Mouse (Mus musculus) forebrain, embryonic 11.5 days (tissue): ENCODE results near the gene Hmx1. TPM values are rescaled to one million over a fixed set of nuclear protein-coding genes. Genes with fewer than 3 reads are reported as not detected.

Experiments
- ATAC-seq: fragments of 200-750 bp; cut with Nextera tagmentation; replicated peaks from 2 replicates; pipeline ENCODE4 v1.8.0; 2017; ENCODE audit warnings: moderate TSS enrichment; ENCODE audit not compliant: low FRiP score
- DNase-seq: peaks from one replicate; pipeline ENCODE4 v3.0.0-alpha.2; 2017; ENCODE audit warnings: low spot score
- H3K27ac ChIP-seq: fragments of 300-500 bp; sonication (generic); 2 replicates; pipeline ENCODE4 v1.5.1; 2014; ENCODE audit warnings: low read depth, low read length
- H3K27me3 ChIP-seq: fragments of 300-500 bp; sonication (generic); 2 replicates; pipeline ENCODE4 v1.6.1; 2014; ENCODE audit warnings: mild to moderate bottlenecking, low read length, mixed read lengths; ENCODE audit not compliant: control insufficient read depth, insufficient read depth
- H3K36me3 ChIP-seq: fragments of 300-500 bp; sonication (generic); 2 replicates; pipeline ENCODE4 v1.6.1; 2014; ENCODE audit warnings: mild to moderate bottlenecking, low read length, moderate library complexity, mixed read lengths; ENCODE audit not compliant: control insufficient read depth, insufficient read depth
- H3K4me1 ChIP-seq: fragments of 300-500 bp; sonication (generic); replicated peaks from 2 replicates; pipeline ENCODE4 v1.6.1; 2014; ENCODE audit warnings: low read length, mixed read lengths; ENCODE audit not compliant: control insufficient read depth, insufficient read depth
- H3K4me2 ChIP-seq: fragments of 300-500 bp; sonication (generic); 2 replicates; pipeline ENCODE4 v1.6.1; 2014; ENCODE audit warnings: low read depth, mild to moderate bottlenecking, low read length, moderate library complexity, mixed read lengths; ENCODE audit not compliant: severe bottlenecking
- H3K4me3 ChIP-seq: fragments of 300-500 bp; sonication (generic); 2 replicates; pipeline ENCODE4 v1.5.1; 2014; ENCODE audit warnings: low read depth, low read length
- H3K9ac ChIP-seq: fragments of 300-500 bp; sonication (generic); 2 replicates; pipeline ENCODE4 v1.6.1; 2014; ENCODE audit warnings: low read length
- H3K9me3 ChIP-seq: fragments of 300-500 bp; sonication (generic); 2 replicates; pipeline ENCODE4 v1.6.1; 2016; ENCODE audit warnings: low read length, mixed read lengths; ENCODE audit not compliant: control insufficient read depth
- WGBS: fragments of 180-500 bp; shearing (Covaris S2); extraction: QIAGEN DNeasy Blood & Tissue Kit; methylation state at CpG from one replicate; pipeline ENCODE4 v1.1.7; 2014; 5-methylcytosine and 5-hydroxymethylcytosine counted together
- polyA plus RNA-seq: library from polyadenylated mRNA; unstranded; fragments of >200 nt; fragmentation: Nextera tagmentation; extraction: Ambion mirVana; gene quantifications from 2 replicates; pipeline ENCODE4 v1.2.1, GENCODE M21; 2014

The Hmx1 gene
- 0.44 and 0.55 TPM in 2 replicates for polyA plus RNA-seq

GRCm38 (mm10) chr5:35388491-35389111 lies at the start of gene Hmx1:
Hmx1 (plus strand) TSS chr5:35389108.
- Histone ChIP-seq H3K9ac (peak within 1 kb of the TSS; percentile 20; the same call in 1 of the 2 replicates), H3K9me3 (no peaks in the 10 kb centered on the region; the same call in 1 of the 2 replicates), H3K36me3 (no peaks in the 10 kb centered on the region), H3K4me1 (peaks cover 12% of the 10 kb centered on the region), H3K4me2 (peak within 1 kb of the TSS; percentile 73), H3K27me3 (peaks cover 100% of the 10 kb centered on the region), H3K27ac (no peak within 1 kb of the TSS), H3K4me3 (peak within 1 kb of the TSS; percentile 51)
- WGBS = 1% methylated on average over 65 of the region's 71 CpGs
- peak; percentile 87 for DNase-seq
- peak; percentile 91 for ATAC-seq

- Histone ChIP-seq H3K9me3 (no peaks in the 10 kb centered on the region), H3K4me2 (no peak overlapping the region), H3K27ac (no peak overlapping the region), H3K9ac (no peak overlapping the region), H3K4me3 (no peak overlapping the region), H3K4me1 (no peaks in the 10 kb centered on the region), H3K36me3 (no peaks in the 10 kb centered on the region), H3K27me3 (no peaks in the 10 kb centered on the region)
- 83% methylated on average over 3 of the region's 3 CpGs for WGBS
- ATAC-seq (no peak), DNase-seq (no peak)
Measured at GRCm38 (mm10) chr5:35345084-35345483, 43.8 kb upstream of the Hmx1 start.

DNA sequence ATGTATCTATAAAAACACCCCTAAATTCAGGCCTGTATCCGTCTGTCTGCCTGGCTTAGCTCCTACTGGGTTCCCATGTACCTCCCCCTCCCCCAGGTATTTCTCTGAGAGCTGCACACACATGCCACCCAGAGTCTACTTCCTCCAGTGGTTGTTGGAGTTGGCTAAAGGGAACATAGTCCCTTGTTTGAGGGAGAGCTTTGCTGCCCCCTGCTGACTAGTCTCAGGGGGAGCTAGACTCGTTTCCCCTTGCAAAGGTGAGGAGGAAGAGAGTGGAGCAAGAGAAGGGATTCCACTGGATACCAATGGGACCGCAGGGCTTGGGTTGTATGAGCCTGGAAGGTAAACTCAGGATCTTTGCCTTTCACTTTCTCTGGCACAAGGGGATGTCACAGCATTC lies 40.1 kb upstream of the Hmx1 start:
- DNase-seq (peak; percentile 73), ATAC-seq (no peak)
- Histone ChIP-seq H3K4me1 (no peaks in the 10 kb centered on the region), H3K9me3 (no peaks in the 10 kb centered on the region), H3K27ac (no peak overlapping the region), H3K9ac (no peak overlapping the region), H3K4me2 (no peak overlapping the region), H3K36me3 (no peaks in the 10 kb centered on the region), H3K4me3 (no peak overlapping the region), H3K27me3 (no peaks in the 10 kb centered on the region)
- WGBS = 20% methylated on average over 3 of the region's 3 CpGs

DNA sequence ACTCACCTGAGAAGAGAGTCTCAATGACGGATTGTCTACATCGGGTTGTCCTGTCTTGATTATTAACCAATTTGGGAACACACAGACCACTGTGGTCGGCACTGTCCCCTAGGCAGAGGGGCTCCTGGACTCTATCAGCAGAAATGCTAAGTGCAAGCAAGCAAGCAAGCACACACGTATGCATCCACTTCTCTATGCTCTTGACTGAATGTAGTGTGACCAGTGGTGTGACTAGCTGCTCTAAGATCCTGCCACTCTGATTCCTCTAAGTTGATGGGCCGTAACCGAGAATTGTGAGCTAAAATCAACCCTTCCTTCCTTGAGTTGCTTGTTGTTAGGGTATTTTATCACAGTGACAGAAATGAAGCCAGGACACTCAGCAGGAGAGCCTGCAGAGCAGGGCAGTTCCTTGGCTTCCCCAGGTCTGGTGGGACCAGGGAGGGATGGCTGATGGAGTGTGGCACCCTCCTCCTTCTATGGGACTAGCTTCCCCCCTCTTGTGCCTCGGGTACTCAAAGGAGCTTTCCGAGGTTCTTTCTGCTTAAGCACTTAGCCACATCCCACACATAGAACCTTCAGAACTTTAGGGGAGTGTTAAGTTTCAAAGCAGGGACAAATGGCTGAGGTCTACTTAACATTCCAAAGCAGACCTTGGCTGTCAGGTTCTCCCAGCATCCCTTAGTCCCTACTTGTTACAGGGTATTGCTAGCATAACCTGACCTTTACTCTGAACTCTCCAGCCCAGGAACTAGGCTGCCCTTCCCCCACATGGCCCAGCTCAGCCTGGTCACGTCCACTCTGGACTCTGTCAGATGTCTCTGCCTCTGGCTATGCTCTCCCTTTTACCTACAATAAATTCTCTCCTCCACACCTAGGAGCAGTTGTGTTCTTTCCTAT lies 31.1 kb upstream of the Hmx1 start:
- no peaks in the 10 kb centered on the region for H3K4me1 ChIP-seq
- H3K9me3 ChIP-seq = no peaks in the 10 kb centered on the region
- no peak overlapping the region for H3K27ac ChIP-seq
- no peaks in the 10 kb centered on the region for H3K36me3 ChIP-seq
- no peak for DNase-seq
- no peak for ATAC-seq
- no peak overlapping the region for H3K9ac ChIP-seq
- H3K4me3 ChIP-seq = no peak overlapping the region
- H3K4me2 ChIP-seq = no peak overlapping the region
- WGBS = 57% methylated on average over 9 of the region's 9 CpGs
- H3K27me3 ChIP-seq = no peaks in the 10 kb centered on the region; the same call in 1 of the 2 replicates

DNA sequence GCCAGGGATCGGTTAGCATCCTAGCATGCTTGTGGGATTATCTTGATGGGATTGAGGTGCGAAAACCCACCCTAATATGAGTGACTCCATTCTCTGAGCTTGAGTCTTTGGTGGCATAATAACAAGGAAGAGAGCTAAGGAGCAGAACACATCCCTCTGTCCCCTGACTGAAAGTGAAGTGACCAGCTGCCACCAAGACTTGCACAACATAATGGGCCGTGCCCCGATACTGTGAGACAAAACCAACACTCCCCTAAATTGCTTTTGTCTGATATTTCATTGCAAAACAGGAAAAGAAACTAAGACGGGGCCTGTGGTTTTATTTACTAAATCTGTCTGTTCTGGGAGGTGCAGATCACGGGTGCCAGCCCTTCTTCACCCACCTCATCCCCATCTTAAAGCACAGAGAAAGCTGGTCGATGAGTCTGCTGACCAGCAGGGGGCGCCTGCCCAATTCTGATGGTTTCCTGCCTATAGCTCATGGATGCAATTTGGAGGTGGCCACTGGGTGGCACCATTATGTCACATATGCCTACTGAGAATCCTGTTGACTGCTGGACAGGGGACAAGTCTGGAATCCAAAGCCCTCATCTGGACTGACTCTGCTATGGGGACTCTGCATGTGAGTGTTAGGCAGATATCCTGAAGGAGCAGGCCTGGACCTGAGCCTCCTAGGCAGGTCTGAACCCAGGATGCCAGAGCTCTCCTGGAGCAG lies 27.2 kb upstream of the Hmx1 start:
- H3K9ac ChIP-seq = no peak overlapping the region
- peak; percentile 60 for ATAC-seq

DNA sequence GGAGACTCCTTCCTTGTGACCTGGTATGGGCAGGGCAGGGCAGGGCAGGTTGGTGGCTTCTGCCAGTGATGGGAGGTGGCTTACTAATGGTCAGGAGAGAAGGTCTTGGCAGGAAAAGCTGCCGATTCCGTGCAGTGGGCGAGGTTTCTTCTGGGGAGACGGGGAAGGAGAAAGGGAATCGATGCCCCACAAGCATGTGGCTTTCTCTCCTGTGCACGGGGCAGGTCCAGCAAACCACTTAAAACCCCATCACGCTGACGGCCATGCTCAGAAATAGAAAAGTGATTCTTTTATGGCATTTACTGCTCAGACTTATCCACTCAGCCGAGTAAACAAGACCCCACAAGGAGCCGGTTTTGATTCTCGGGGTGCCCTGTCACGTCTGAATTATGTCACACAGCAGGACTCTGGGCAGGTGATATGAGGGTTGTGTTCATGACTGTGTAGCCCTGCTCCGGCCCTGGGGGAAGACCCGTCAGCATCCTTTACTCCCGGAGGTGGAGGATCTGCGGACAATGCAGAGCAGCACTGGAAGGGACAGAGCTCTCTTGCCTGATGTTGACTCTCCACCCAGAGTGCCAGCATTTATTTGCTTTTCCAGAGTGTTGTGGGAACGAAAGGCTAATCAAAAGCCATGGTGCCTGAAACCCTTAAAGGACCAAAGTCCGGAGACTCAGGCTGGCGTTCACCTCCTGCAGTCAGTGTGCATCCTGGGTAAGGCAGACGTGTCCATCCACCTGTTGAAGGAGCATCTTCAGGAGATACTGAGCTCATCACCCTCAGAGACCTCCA lies 22.5 kb upstream of the Hmx1 start:
- H3K4me3 ChIP-seq = no peak overlapping the region
- ATAC-seq = no peak
- H3K27me3 ChIP-seq = no peaks in the 10 kb centered on the region
- H3K36me3 ChIP-seq = no peaks in the 10 kb centered on the region
- peak; percentile 45 for DNase-seq
- H3K9me3 ChIP-seq = no peaks in the 10 kb centered on the region
- WGBS = 76% methylated on average over 20 of the region's 20 CpGs
- H3K27ac ChIP-seq = no peak overlapping the region
- H3K4me2 ChIP-seq = no peak overlapping the region
- H3K9ac ChIP-seq = no peak overlapping the region
- no peaks in the 10 kb centered on the region for H3K4me1 ChIP-seq

More for the DNA sequence above, 27.2 kb upstream of the Hmx1 start:
- H3K27me3 ChIP-seq = no peaks in the 10 kb centered on the region; the same call in 1 of the 2 replicates
- no peak overlapping the region for H3K4me3 ChIP-seq
- no peaks in the 10 kb centered on the region for H3K4me1 ChIP-seq
- 46% methylated on average over 8 of the region's 8 CpGs for WGBS
- peak; percentile 96 for DNase-seq
- no peaks in the 10 kb centered on the region for H3K9me3 ChIP-seq
- no peak overlapping the region for H3K27ac ChIP-seq
- H3K4me2 ChIP-seq = no peak overlapping the region
- H3K36me3 ChIP-seq = no peaks in the 10 kb centered on the region

GRCm38 (mm10) chr5:35368916-35369315 lies 20.0 kb upstream of the Hmx1 start:
- H3K27me3 ChIP-seq = no peaks in the 10 kb centered on the region
- no peak for ATAC-seq
- H3K4me1 ChIP-seq = no peaks in the 10 kb centered on the region

DNA sequence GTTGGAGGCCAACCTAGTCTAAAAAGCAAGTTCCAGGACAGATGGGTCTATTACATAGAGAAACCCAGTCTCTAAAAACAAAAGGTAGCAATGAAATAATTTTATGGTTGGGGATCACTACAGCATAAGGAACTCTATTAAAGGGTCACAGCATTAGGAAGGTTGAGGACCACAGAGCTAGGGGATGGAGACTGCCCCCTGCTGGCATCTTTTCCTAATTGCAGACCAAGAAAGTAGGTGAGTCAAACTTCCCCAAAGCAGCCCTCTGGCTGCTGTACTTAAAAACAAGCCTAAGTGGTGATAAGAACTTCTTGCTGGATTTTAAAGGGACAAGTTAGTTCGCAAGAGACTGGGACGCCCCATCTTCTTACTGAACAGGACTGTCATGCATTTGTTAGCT lies 9.8 kb upstream of the Hmx1 start:
- H3K27ac ChIP-seq = no peak overlapping the region
- DNase-seq (no peak), ATAC-seq (no peak)
- peaks cover 68% of the 10 kb centered on the region for H3K27me3 ChIP-seq
- no peak overlapping the region for H3K4me3 ChIP-seq
- H3K9me3 ChIP-seq = no peaks in the 10 kb centered on the region
- no peaks in the 10 kb centered on the region for H3K4me1 ChIP-seq
- H3K9ac ChIP-seq = no peak overlapping the region
- no peaks in the 10 kb centered on the region for H3K36me3 ChIP-seq
- no peak overlapping the region for H3K4me2 ChIP-seq
- WGBS = 53% methylated on average over 2 of the region's 2 CpGs

More at GRCm38 (mm10) chr5:35368916-35369315, 20.0 kb upstream of the Hmx1 start:
- Histone ChIP-seq H3K36me3 (no peaks in the 10 kb centered on the region), H3K4me3 (no peak overlapping the region), H3K27ac (no peak overlapping the region), H3K9ac (no peak overlapping the region), H3K9me3 (no peaks in the 10 kb centered on the region), H3K4me2 (no peak overlapping the region)
- peak; percentile 37 for DNase-seq
- 81% methylated on average over 6 of the region's 6 CpGs for WGBS
